Mouse (Mus musculus) heart, postnatal 0 days (tissue): Measurements from ENCODE around the gene Nrp1. TPM values are rescaled to one million over a fixed set of nuclear protein-coding genes. Genes with fewer than 3 reads are reported as not detected.

Experiments used
- ATAC-seq: fragments of 200-750 bp; cut with Nextera tagmentation; 2 replicates; pipeline ENCODE4 v1.8.0; 2017; ENCODE audit warnings: low read depth, moderate number of reproducible peaks, moderate library complexity; ENCODE audit not compliant: insufficient read depth
- DNase-seq: peaks from one replicate; pipeline ENCODE4 v3.0.0-alpha.2; 2016; ENCODE audit warnings: low spot score
- H3K27ac ChIP-seq: fragments of 300-500 bp; sonication (generic); 2 replicates; pipeline ENCODE4 v1.5.1; 2014; ENCODE audit warnings: low read depth, mild to moderate bottlenecking
- H3K27me3 ChIP-seq: fragments of 300-500 bp; sonication (generic); 2 replicates; pipeline ENCODE4 v1.6.1; 2014; ENCODE audit warnings: low read length, mixed read lengths; ENCODE audit not compliant: control insufficient read depth, insufficient read depth
- H3K36me3 ChIP-seq: fragments of 300-500 bp; sonication (generic); replicated peaks from 2 replicates; pipeline ENCODE4 v1.6.1; 2014; ENCODE audit warnings: low read length, mixed read lengths; ENCODE audit not compliant: control insufficient read depth, insufficient read depth
- H3K4me1 ChIP-seq: fragments of 300-500 bp; sonication (generic); 2 replicates; pipeline ENCODE4 v1.6.1; 2014; ENCODE audit warnings: antibody characterized with exemption; ENCODE audit not compliant: control insufficient read depth, insufficient read depth
- H3K4me2 ChIP-seq: fragments of 300-500 bp; sonication (generic); 2 replicates; pipeline ENCODE4 v1.6.1; 2014; ENCODE audit warnings: low read depth, mild to moderate bottlenecking, low read length, moderate library complexity
- H3K4me3 ChIP-seq: fragments of 300-500 bp; sonication (generic); 2 replicates; pipeline ENCODE4 v1.5.1; 2014; ENCODE audit warnings: low read depth, low read length
- H3K9ac ChIP-seq: fragments of 300-500 bp; sonication (generic); replicated peaks from 2 replicates; pipeline ENCODE4 v1.6.1; 2014; ENCODE audit warnings: low read depth, low read length, mixed read lengths
- H3K9me3 ChIP-seq: fragments of 300-500 bp; sonication (generic); replicated peaks from 2 replicates; pipeline ENCODE4 v1.6.1; 2016; ENCODE audit warnings: low read length; ENCODE audit not compliant: control insufficient read depth
- CTCF ChIP-seq: IDR thresholded peaks from 2 replicates; pipeline ENCODE4 v1.5.1; 2016; ENCODE audit warnings: antibody characterized with exemption, control low read depth, low read depth
- EP300 ChIP-seq: IDR thresholded peaks from 2 replicates; pipeline ENCODE4 v1.6.1; 2016; ENCODE audit warnings: antibody characterized with exemption, low read depth
- whole genome bisulfite sequencing: fragments of 180-500 bp; shearing (Covaris S2); extraction: QIAGEN DNeasy Blood & Tissue Kit; methylation state at CpG from one replicate; pipeline ENCODE4 v1.1.7; 2014; 5-methylcytosine and 5-hydroxymethylcytosine counted together
- polyA plus RNA-seq: library from polyadenylated mRNA; unstranded; fragments of >200 nt; fragmentation: Nextera tagmentation; extraction: Ambion mirVana; gene quantifications from 2 replicates; pipeline ENCODE4 v1.2.1, GENCODE M21; 2015
- total RNA-seq: library from RNA; depleted of rRNA; stranded (reverse); fragments of >200 nt; gene quantifications from 2 replicates; pipeline ENCODE4 v1.2.3, GENCODE M21; 2014; ENCODE audit warnings: low replicate concordance

Gene Nrp1
- total and polyA plus RNA-seq, 2 experiments from 2014 or later: 90.5 to 122 TPM

GRCm38 (mm10) chr8:128450390-128451032 is 92.1 kb downstream of the Nrp1 start:
- TF ChIP-seq EP300: peak; percentile 84
- no peak for TF ChIP-seq CTCF
- peak; percentile 81 for DNase-seq
- ATAC-seq: peak; percentile 75
- no peaks in the 10 kb centered on the region for H3K9me3 ChIP-seq
- no peak overlapping the region for H3K4me2 ChIP-seq
- H3K4me1 ChIP-seq: peaks cover 17% of the 10 kb centered on the region
- peaks cover 54% of the 10 kb centered on the region for H3K36me3 ChIP-seq
- 65% methylated on average over 9 of the region's 9 CpGs for WGBS
- H3K27ac ChIP-seq: peak overlapping the region; percentile 85
- no peak overlapping the region for H3K4me3 ChIP-seq
- no peak overlapping the region for H3K9ac ChIP-seq
- H3K27me3 ChIP-seq: no peaks in the 10 kb centered on the region

- TF ChIP-seq CTCF (no peak), EP300 (no peak)
- WGBS: 11% methylated on average over 1 of the region's 1 CpGs
- Histone ChIP-seq H3K4me3 (no peak overlapping the region), H3K36me3 (peaks cover 51% of the 10 kb centered on the region), H3K4me1 (peaks cover 17% of the 10 kb centered on the region), H3K27ac (peak overlapping the region; percentile 85), H3K9ac (no peak overlapping the region), H3K4me2 (no peak overlapping the region), H3K9me3 (no peaks in the 10 kb centered on the region), H3K27me3 (no peaks in the 10 kb centered on the region)
- peak; percentile 44 for DNase-seq
- ATAC-seq: peak; percentile 31; the same call in 1 of the 2 replicates
These were observed 92.7 kb downstream of the Nrp1 start for GRCm38 (mm10) chr8:128451121-128451520.

GRCm38 (mm10) chr8:128453471-128453870 is 95.1 kb downstream of the Nrp1 start:
- no peak for TF ChIP-seq CTCF
- Histone ChIP-seq H3K9me3 (no peaks in the 10 kb centered on the region), H3K4me2 (no peak overlapping the region), H3K27ac (peak overlapping the region; percentile 26; the same call in 1 of the 2 replicates), H3K36me3 (peaks cover 49% of the 10 kb centered on the region), H3K9ac (no peak overlapping the region), H3K4me3 (no peak overlapping the region), H3K4me1 (peaks cover 17% of the 10 kb centered on the region), H3K27me3 (no peaks in the 10 kb centered on the region)
- 67% methylated on average over 2 of the region's 2 CpGs for whole genome bisulfite sequencing
- ATAC-seq: no peak
- DNase-seq: no peak

GRCm38 (mm10) chr8:128454026-128454425 is 95.6 kb downstream of the Nrp1 start:
- H3K27ac ChIP-seq: peak overlapping the region; percentile 26; the same call in 1 of the 2 replicates
- TF ChIP-seq EP300 (no peak), CTCF (no peak)
- DNase-seq (no peak), ATAC-seq (no peak)
- peaks cover 53% of the 10 kb centered on the region for H3K36me3 ChIP-seq
- no peak overlapping the region for H3K4me2 ChIP-seq
- H3K9me3 ChIP-seq: no peaks in the 10 kb centered on the region
- whole genome bisulfite sequencing: 53% methylated on average over 3 of the region's 3 CpGs
- H3K9ac ChIP-seq: no peak overlapping the region
- peaks cover 17% of the 10 kb centered on the region for H3K4me1 ChIP-seq
- no peak overlapping the region for H3K4me3 ChIP-seq
- H3K27me3 ChIP-seq: no peaks in the 10 kb centered on the region

- Histone ChIP-seq H3K4me3 (no peak overlapping the region), H3K36me3 (peaks cover 74% of the 10 kb centered on the region), H3K27ac (no peak overlapping the region), H3K4me1 (peaks cover 6% of the 10 kb centered on the region), H3K9ac (no peak overlapping the region), H3K4me2 (no peak overlapping the region), H3K9me3 (no peaks in the 10 kb centered on the region), H3K27me3 (no peaks in the 10 kb centered on the region)
- ATAC-seq: no peak
- WGBS: 82% methylated on average over 2 of the region's 2 CpGs
- no peak for TF ChIP-seq CTCF
- TF ChIP-seq EP300: no peak
- no peak for DNase-seq
These were observed 98.9 kb downstream of the Nrp1 start for GRCm38 (mm10) chr8:128457277-128457676.

- no peaks in the 10 kb centered on the region for H3K9me3 ChIP-seq
- no peaks in the 10 kb centered on the region for H3K27me3 ChIP-seq
- no peak for TF ChIP-seq EP300
- 57% methylated on average over 1 of the region's 1 CpGs for WGBS
- no peaks in the 10 kb centered on the region; the same call in 1 of the 2 replicates for H3K4me1 ChIP-seq
- H3K9ac ChIP-seq: no peak overlapping the region
- no peak overlapping the region for H3K4me2 ChIP-seq
- no peak overlapping the region for H3K4me3 ChIP-seq
- no peak for DNase-seq
- H3K36me3 ChIP-seq: peaks cover 83% of the 10 kb centered on the region
- no peak for ATAC-seq
- no peak overlapping the region for H3K27ac ChIP-seq
These were observed 101.3 kb downstream of the Nrp1 start for GRCm38 (mm10) chr8:128459704-128460103.
